Mouse (Mus musculus) left cerebral cortex, adult 11 months (tissue): Measurements from ENCODE around the gene Calm1.
A peak's percentile ranks its signal among the peaks of the same experiment; 100 is the strongest.

Source experiments
- DNase-seq: peaks from one replicate; pipeline ENCODE4 v3.0.0; 2022; ENCODE audit warnings: low spot score

Calm1 gene

DNA sequence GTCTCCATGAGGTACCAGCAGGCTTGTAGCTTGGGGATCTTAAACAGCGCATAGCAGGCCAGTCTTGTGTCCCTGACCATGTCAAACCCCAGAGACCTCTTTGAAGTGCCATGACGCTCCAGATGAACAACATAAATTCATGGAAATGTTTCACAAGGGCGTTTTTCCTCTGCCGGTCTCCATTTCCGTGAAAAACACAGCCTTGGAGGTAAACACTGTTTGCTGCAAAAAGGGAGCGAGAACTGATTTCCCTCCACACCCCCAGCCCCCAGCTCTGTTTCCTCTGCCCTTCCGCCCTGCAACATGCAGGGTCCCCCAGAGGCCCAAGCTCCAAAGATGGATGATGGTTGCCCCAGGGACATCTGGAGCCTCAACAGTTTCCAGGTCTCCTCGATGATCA, 24.3 kb downstream of the Calm1 start:
- no peak for DNase-seq

DNA sequence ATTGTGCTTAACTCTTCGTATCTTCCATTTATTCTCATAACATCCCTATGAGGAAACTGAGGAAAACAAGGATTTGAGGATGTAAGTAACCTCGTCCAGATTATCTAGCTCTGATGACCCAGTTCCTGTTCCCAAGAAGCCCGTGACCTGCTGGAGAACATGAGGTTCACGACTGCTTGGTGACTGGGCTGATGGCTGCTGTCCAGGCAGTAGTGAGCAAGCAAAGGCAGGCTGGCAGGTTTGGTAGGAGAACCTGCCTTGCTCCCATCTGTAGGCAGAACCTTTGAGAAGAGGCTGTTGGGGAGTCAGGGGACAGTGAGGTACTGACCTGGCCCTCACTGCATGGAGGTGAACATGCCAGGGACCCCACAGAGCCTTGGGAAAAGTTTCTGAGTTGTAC, 26.0 kb downstream of the Calm1 start:
- no peak for DNase-seq

DNA sequence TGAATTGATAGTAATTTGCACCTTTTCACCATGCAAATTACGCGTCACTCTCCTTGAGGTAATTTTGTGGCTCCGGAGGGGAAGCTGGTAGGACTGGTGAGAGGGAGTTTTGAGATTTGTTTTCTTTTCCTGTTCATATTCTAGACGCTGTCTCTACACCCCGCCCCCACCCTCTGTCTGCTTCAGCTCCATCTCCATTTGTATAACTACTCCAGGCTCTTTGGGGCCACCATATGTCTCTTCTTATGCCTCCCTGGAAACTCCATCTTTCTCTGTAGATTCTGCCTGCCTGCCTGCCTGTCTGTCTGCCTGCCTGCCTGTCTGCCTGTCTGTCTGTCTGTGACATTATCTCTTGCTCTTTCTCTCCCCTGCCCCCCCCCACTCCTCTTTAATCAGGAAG, 26.8 kb downstream of the Calm1 start:
- no peak for DNase-seq

DNA sequence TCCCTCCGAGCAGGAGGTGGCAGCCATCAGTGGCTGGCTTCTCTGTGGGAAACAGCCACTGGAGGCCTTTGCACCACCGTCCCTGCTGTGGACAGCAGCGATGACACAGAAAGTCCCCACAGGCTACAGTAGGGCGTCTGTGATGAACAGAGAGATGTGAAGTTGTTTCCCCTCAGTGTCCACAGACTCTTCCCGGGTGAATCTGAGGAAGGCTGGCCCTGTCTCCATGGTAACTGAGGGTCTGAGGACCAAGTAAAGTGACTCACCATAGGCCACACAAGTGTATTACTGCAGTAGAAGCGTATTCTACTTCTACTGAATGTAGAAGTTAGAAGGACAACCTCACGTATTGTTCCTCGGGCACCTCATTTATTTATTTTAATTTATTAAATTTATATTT, 27.4 kb downstream of the Calm1 start:
- no peak for DNase-seq

DNA sequence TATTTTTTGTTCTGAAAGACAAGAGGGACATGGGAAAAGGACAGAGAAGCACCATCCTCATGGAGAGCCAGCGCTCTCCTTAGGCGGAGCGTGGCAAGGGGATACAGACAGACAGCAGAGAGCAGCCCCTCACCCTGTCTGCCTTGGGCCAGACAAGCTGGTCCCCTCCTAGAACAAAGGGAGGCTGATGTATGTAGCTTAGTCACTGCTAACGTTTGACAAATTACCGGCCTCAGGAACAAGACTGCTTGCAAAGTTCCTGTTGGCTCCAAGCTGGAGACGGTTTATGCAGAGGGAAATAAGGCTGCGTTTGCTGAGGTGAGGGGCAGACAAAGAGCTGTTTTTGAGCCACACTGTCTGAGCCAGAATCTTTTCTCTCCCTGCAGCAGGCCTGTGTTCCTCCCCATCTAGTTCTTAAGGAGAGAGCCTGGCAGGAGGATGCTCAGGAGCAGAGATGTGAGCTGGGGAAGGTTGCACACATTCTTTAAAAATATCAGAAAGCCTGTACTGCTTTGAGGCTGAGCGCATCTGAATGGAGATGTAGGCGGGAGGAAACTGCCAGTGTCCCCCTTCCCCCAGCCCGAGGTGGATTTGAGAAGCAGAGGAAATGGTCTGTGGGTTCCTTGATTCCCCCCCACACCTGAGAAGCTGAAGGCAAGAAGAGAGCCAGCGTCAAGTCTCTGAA, 28.9 kb downstream of the Calm1 start:
- no peak for DNase-seq

DNA sequence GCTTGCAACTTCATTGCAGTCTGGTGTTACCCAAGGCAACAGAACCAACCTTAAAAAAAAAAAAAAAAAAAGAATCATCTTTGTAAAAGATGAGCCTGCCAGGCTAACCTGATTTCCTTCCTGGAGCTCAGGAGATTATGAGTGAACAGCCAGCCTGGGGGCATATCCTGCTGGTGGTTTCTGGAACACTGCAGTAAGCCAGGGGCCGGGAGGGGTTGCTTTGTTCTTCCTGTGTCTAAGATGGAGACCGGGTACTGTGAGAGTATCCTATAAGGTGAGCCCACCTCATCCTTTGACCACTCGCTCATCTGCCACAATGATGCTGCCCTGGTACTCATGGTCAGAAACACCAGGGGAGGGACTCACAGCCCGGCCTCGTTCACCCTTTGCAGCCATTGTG, 35.0 kb downstream of the Calm1 start:
- DNase-seq: no peak

DNA sequence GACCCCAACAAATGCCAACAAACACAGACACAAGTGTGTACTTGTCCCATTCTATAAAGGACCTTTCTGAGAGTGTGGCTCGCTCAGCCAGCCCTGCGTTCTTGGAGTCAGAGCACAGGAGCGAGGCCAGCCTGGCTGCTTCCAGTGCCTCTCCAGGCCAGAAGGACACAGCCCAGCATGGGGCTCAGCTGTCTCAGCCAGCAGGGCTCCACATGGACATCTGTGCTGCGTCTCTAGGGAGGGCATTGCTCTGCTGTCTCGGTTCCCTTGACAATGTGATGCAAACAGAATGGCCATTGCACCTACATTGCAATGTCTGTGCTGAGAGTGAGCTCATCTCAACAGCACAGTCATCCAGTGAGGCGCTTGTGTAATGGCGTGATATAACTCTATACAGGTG, 35.7 kb downstream of the Calm1 start:
- DNase-seq: no peak

DNA sequence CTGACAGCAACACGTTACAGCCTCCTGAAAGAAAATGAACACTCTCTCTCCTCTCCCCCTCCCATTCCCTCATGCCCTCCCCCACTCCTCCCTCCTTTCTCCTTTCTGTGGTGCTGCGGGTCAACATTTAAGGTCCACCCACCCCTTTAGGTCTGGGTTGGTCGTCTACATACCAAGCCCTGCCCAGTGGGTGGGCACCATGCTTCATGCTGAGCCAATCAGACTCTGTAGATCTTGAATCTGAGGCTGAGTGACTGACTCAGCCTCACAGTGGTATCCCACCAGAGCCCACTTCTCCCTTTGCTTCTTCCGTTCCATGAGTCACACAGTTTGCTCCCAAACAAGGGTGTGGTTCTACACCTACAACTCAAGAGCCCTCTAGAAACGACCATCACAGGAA, 36.2 kb downstream of the Calm1 start:
- DNase-seq: no peak

DNA sequence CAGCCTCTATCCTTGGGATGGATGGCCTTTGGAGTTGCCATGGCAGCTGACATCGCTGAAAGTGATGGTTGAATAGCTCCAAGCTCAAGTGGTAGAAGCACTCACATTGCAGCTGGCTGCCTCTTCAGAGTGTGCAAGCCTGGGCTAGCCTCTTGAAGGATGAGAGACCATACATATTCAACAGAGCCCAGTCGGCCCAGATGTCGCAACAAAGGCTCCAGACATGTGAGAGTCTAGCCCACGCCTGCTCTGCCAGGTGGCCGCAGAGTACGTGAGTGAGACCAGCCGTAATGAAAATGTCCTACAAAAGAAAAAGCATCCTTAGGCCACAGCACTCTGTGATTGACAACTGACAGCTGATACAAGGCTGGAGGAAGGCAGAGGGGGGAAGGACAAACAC, 40.2 kb downstream of the Calm1 start:
- no peak for DNase-seq

DNA sequence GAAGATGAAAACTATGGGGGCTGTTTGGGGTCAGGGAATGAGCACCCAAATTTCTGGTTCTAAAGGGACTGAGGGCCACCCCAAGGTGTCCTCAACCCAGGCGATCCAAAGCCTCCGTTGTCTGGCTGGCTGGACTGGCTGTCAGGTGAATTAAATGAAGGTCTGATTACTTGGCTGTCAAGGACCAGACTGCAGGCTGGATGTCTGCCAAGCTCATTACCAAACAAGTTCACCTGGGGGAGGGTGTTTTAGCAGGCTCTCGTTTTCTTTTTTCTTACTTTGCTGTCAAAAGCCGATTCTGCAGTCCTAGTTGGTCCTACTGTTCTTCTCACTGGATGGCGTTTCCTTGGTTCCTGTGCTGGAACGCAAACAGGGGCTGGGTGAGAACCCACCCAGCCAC, 40.6 kb downstream of the Calm1 start:
- DNase-seq: no peak

DNA sequence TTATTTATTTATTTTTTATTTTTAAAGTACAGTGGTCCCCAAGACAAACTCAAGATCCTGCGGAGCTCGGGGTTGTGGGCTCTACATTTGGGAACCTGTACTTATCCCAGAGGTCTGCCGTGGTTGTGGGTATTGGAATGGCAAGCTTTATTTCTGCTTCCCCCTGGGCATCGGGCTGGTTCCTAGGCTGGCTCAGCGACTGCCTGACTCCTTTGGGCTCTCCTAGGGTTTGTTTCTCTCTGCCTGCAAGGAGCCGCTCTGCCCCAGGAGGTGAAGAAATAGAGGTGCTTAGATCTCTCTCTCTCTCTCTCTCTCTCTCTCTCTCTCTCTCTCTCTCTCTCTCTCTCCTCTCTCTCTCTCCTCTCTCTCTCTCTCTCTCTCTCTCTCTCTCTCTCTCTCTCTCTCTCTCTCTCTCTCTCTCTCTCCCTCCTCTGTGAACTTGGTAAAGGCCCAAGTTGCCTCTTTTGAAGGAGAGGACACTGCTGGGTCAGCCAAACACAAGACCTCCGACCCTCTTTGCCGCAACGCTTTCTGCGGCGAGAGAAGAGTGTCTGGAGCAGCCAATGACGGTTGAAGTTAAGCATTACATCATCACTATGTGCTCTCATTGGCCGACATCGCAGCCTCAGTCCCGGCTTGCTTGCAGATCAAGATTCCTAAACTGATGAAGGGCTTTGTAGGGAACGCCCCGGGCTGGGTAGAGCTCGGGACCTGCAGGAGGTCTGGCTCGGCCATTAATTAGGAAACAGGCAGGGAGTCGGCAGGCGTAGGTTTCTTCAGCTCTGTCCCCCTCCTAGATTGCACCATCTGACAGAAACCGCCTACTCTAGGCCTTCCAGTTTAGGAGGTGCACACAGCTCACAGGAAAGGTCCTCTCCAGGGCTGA, 42.9 kb downstream of the Calm1 start:
- DNase-seq: peak; percentile 79

DNA sequence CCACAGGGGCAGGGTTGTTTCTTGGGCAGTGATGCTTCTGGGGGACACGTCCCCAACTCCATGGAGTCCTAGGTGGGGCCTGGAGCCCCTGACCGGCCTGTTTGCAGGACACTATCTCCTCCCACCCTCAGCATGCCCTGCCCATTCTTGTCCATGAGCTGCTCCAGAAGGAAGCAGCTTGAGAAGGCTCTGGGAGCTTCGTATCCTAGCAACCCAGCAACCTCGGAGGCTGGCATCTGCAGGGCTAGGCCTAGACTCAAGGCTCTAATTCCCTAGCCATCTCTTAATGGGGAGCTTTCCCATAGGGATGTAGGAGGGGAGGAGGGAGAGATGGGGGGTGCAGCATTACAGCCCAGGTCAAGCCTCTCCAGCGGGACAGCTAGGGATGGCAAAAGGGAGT, 45.3 kb downstream of the Calm1 start:
- DNase-seq: no peak

DNA sequence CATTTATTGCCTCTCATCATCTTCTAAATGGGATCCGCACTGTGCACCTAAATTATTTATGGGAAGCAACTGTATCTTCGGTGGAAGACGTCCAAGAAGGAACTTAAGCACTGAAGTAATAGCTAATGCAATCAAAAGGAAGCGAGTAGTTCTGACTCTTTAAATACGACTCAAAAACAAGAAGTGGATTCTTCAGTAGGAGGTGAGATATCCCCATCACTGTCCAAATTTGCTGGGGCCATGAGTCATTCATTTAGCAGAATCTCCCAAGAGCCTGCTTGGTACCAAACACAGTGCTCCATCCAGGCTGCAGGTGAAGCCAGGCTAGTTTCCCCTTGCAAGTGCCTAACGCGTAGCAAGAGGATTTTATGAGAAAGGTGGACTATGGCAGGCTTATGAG, 49.9 kb downstream of the Calm1 start:
- DNase-seq: no peak

DNA sequence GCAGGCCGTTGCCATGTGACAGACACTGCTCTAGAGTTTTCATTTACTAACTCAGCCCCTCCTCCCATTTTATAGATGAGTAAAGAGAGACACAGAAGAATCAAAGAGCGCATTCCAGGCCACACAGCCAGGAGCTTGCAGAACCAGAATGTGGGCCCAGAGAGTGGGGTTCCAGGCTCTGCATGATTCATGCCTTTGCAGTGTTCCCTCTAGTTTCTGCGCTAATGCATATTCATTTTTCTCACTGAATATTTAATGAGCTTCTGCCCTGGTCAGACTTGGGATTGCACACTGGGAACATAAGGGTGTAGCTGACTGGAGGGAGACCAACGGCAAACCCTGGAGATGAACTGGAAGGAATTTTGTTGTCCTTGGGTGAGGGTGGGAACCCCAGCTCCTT, 55.2 kb downstream of the Calm1 start:
- no peak for DNase-seq

DNA sequence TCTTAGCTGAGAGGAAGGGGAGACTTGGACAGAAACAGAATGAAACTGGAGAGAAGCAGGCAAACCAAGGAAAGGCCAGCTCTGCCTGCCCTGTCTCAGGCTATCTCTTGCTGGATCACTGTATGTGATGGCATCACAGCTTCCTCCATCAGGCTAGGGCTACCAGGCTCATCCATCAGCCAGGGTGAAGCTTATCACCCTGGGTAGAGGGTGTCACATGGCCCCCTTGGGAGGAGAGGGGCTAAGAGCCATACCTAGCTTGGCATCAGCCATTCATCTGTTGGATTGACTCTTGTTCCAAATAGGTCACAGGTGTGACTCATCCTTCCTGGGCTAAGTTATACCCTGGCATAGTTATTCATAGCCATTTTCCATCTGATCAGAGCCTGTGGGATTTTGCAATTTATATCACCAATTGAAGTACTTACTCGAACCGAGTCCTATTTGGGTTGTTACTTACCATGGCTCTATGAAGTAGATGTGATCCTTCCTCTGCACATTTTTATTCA, 56.3 kb downstream of the Calm1 start:
- no peak for DNase-seq

DNA sequence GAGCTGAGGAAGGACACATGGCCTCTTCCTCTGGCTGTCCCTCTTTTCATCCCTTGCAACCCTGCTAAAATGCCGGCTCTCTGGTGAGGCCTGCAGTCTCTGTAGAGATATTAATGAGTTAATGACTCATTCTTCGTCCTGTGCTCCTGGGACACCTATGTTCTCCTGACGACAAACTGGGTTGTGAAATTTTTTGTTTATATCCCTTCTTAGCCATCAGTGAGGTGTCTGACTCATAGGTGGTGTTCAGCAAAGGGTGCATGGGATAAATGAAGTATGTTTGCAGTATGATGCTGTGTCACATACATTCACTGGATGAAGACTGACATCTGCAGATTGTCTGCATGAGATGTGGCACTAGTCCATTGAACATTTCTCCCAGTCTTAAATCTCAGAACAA, 58.5 kb downstream of the Calm1 start:
- DNase-seq: no peak
